Mouse (Mus musculus): ENCODE data around the gene Fnbp1l. TPM values are rescaled to one million over a fixed set of nuclear protein-coding genes. Genes with fewer than 3 reads are reported as not detected.

Fnbp1l gene
- polyA plus RNA-seq, 1 experiment from 2014 or later = 147 TPM

DNA sequence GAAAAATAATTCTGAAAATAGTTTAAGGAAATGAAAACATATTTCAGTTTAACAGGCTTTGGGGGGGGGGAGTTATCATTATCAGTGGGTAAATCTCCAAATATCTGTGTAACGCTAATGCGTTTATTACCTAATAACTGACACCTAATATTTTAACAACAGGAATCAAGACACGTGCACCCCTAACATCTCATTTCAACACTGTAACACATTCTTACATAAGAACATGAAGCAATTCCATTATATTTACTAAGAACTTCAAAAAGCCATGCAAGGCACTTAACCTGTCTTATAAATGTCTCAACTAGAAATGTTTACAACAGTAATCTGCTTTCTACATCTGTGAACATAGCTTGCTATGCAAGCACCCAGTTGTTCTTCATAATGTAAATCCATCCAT, 68.3 kb downstream of the Fnbp1l start:
- Histone ChIP-seq H3K27ac (replicated peaks) (no peak overlapping the region), H3K4me2 (no peak overlapping the region), H3K27me3 (replicated peaks) (no peaks in the 10 kb centered on the region), H3K9ac (replicated peaks) (no peak overlapping the region), H3K36me3 (peaks cover 12% of the 10 kb centered on the region), H3K9me3 (replicated peaks) (no peaks in the 10 kb centered on the region), H3K4me3 (replicated peaks) (no peak overlapping the region), H3K4me1 (no peaks in the 10 kb centered on the region)
- no peak for ATAC-seq (ENCODE audit: low FRiP score)
- 93% methylated on average over 3 of the region's 3 CpGs for WGBS

DNA sequence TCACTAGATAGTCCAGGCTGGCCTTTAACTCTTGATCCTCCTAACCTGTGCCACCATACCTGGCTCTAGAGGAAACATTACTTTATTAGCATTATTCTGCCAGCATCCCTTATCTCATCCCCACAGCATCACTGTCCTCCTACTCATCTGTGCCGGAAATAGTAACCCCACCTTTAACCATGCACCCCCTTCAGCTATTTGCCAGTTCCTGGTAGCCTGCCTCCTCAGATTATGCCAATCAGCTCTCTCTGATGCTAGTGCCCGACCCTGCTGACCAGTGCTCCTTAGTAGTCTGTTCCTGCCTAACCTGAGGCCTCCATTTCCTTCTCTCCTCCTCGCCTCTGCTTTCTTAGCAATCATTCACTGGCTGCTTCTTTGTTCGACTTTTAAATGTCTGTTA, 72.0 kb downstream of the Fnbp1l start:
- no peak for ATAC-seq (ENCODE audit: low FRiP score)
- Histone ChIP-seq H3K27ac (replicated peaks) (no peak overlapping the region), H3K27me3 (replicated peaks) (no peaks in the 10 kb centered on the region), H3K4me3 (replicated peaks) (no peak overlapping the region), H3K9ac (replicated peaks) (no peak overlapping the region), H3K36me3 (peaks cover 34% of the 10 kb centered on the region), H3K9me3 (replicated peaks) (no peaks in the 10 kb centered on the region), H3K4me1 (no peaks in the 10 kb centered on the region), H3K4me2 (no peak overlapping the region)
- 84% methylated on average over 4 of the region's 4 CpGs for WGBS

DNA sequence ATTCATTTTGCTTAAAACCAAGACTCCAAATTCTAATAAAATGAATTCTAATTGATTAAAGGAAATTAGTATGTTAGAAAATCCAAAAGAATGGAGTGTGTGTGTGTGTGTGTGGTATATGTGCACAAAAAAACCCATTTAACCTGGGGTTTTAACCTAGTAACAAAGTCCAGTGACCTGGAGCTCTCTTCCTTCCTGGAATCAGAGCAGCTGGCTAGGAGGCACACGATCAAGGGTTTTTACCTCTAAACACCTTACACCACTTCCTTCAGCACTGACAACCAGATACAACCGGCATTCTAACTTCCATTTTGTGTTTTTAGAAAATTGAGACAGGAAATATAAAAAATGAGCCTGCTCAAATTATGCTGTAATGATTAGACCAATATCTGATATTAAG, 74.2 kb downstream of the Fnbp1l start:
- Histone ChIP-seq H3K9me3 (replicated peaks) (no peaks in the 10 kb centered on the region), H3K27ac (replicated peaks) (no peak overlapping the region), H3K4me3 (replicated peaks) (no peak overlapping the region), H3K4me1 (no peaks in the 10 kb centered on the region), H3K27me3 (replicated peaks) (no peaks in the 10 kb centered on the region), H3K4me2 (no peak overlapping the region), H3K9ac (replicated peaks) (no peak overlapping the region), H3K36me3 (peaks cover 54% of the 10 kb centered on the region)
- WGBS = 87% methylated on average over 2 of the region's 2 CpGs
- ATAC-seq (ENCODE audit: low FRiP score) = no peak

DNA sequence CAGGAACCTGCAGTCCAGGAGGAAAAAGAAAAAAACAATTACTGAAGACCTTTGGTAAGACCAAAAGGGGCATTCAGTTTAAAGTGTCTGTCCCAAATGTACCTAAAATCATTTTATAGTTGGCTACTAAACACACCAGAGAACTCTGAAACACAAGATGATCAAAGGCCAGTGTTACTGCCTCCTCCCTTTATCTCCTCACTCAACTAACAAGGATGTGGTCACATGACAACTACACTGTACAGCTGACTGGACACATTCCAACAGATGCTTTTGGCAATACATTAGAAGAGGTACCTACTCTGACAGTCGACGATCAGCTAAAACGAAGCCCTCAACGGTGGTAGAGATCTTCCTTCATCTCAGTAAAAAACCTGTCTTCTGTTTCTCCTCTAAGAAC, 78.6 kb downstream of the Fnbp1l start:
- H3K4me2 ChIP-seq = no peak overlapping the region
- no peak for ATAC-seq (ENCODE audit: low FRiP score)
- 86% methylated on average over 4 of the region's 4 CpGs for WGBS
- no peak overlapping the region for H3K27ac ChIP-seq (replicated peaks)
- no peaks in the 10 kb centered on the region for H3K9me3 ChIP-seq (replicated peaks)
- no peak overlapping the region for H3K9ac ChIP-seq (replicated peaks)
- H3K36me3 ChIP-seq = peaks cover 73% of the 10 kb centered on the region
- no peaks in the 10 kb centered on the region for H3K27me3 ChIP-seq (replicated peaks)
- H3K4me1 ChIP-seq = no peaks in the 10 kb centered on the region
- no peak overlapping the region for H3K4me3 ChIP-seq (replicated peaks)

DNA sequence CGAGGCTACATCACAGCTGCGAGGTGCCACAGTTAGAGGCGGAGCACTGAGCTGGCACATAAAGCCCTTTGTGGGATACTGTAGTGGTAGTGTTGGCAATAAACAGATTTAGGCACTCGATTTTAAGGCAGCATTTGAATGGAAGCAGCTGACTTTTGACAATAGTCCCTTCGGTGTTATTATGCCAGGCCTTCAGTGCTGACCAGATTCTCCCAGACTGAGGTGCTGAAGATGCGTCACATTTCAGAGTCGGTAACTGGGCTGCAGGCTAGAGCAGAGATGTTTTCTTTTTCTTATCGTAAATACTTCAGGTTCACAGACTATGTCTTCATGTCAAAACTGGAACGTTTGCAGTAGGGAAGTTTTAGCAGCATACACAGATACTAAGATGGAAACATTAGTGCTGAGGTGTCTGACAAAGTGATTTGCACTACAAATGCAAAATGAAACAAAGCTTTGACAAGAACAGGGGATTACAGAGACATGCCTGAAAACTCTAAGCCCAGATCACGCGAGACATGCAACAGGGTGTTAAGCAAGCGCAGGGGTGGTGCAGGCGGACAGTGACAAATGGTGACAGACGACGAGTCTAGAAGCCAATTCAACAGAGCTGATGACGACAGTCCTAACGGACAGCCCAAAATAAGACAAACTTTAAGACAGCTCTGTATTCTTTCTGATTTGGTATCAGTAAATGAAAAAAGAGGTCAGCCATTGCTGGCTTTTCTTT, 79.4 kb downstream of the Fnbp1l start:
- no peaks in the 10 kb centered on the region for H3K4me1 ChIP-seq
- no peak overlapping the region for H3K27ac ChIP-seq (replicated peaks)
- no peak for ATAC-seq (ENCODE audit: low FRiP score)
- WGBS = 54% methylated on average over 17 of the region's 17 CpGs
- no peak overlapping the region for H3K4me3 ChIP-seq (replicated peaks)
- peaks cover 73% of the 10 kb centered on the region for H3K36me3 ChIP-seq
- no peaks in the 10 kb centered on the region for H3K27me3 ChIP-seq (replicated peaks)
- H3K9ac ChIP-seq (replicated peaks) = no peak overlapping the region
- H3K9me3 ChIP-seq (replicated peaks) = no peaks in the 10 kb centered on the region
- H3K4me2 ChIP-seq = no peak overlapping the region

DNA sequence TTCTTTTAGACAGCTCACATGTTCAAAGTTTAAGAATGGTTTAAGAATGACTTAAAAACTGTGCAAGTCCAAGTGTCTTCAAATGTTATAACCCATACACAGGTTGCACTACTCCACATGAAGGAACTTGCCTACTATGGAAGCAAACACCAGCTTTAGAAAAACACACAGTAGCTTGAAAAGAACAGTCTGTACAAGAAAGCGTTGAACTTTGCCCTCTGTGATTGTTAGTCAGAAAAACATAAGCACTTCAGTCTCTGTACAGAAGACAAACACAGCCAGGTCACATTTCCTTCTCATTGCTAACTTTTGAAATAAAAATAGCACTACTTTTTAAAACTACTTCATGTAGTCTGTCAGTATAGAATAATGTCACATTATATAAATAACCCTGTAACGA, 80.7 kb downstream of the Fnbp1l start:
- Histone ChIP-seq H3K36me3 (peaks cover 62% of the 10 kb centered on the region), H3K4me2 (no peak overlapping the region)
- 90% methylated on average over 2 of the region's 2 CpGs for WGBS

DNA sequence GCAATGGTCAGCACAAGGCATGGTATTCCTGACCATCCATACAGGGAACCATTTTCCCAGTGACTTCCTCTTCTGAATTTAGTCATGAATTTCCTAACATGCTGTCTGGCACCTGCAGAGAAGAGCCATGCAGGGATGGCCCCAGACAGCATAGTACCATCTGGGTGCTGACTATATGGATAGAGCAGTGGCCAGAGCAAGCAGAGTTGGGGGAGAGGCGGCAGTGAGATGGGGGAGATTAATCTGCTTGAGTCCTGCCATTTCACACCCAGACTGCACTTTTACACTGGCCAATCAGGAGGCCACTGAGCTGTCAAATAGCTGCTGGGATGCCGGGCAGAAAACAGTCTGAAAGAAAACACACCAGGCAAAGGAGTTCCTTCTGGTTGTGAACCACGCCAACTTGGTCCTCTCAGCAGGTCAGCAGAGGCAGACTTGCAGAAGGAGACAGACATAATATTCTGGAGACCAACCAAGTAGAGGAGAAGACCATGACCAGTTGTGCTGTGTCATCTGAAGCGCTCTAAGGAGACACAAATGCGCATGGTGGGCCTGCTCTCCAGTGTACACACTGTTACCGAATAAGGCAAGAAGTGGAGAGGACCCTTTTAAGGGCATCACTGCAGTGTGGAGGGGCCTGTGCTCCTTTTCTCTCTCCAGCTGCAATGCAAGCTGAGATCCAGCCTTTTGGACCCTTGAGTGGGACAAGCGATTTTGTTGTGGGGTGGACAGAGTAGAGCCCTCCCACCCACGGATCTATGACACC, 83.4 kb downstream of the Fnbp1l start:
- 91% methylated on average over 8 of the region's 8 CpGs for WGBS
- Histone ChIP-seq H3K27me3 (replicated peaks) (no peaks in the 10 kb centered on the region), H3K4me2 (no peak overlapping the region), H3K36me3 (peaks cover 38% of the 10 kb centered on the region), H3K9me3 (replicated peaks) (no peaks in the 10 kb centered on the region), H3K4me3 (replicated peaks) (no peak overlapping the region), H3K4me1 (no peaks in the 10 kb centered on the region), H3K27ac (replicated peaks) (no peak overlapping the region), H3K9ac (replicated peaks) (no peak overlapping the region)
- peak; percentile 33; the same call in 1 of the 2 replicates for ATAC-seq (ENCODE audit: low FRiP score)

More for the DNA sequence above, 80.7 kb downstream of the Fnbp1l start:
- ATAC-seq (ENCODE audit: low FRiP score) = no peak
- no peak overlapping the region for H3K9ac ChIP-seq (replicated peaks)
- H3K4me1 ChIP-seq = no peaks in the 10 kb centered on the region
- H3K27ac ChIP-seq (replicated peaks) = no peak overlapping the region
- no peak overlapping the region for H3K4me3 ChIP-seq (replicated peaks)
- no peaks in the 10 kb centered on the region for H3K27me3 ChIP-seq (replicated peaks)
- no peaks in the 10 kb centered on the region for H3K9me3 ChIP-seq (replicated peaks)

DNA sequence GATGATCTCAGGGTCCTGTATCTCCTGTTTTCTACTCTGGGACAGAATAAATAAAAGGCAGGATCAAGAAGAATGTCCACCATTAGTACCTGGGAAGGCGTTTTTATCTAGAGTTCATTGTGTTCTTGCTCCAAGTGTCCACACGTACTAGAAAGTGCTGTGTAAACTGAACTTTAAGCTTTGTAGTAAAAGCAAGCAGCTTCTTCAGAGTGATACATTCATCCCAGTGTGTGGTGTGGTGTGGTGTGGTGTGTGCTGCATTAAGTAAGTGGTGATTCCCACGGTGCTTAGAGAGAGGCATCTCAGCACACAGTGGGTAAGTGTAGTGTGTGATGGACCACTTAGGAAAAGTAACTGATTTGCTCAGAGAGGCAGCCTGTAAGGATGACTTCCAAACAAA, 91.0 kb downstream of the Fnbp1l start:
- no peaks in the 10 kb centered on the region for H3K4me1 ChIP-seq
- no peaks in the 10 kb centered on the region for H3K27me3 ChIP-seq (replicated peaks)
- H3K4me2 ChIP-seq = no peak overlapping the region
- no peaks in the 10 kb centered on the region for H3K36me3 ChIP-seq
- no peak overlapping the region for H3K27ac ChIP-seq (replicated peaks)
- no peaks in the 10 kb centered on the region for H3K9me3 ChIP-seq (replicated peaks)
- no peak overlapping the region for H3K4me3 ChIP-seq (replicated peaks)
- WGBS = 90% methylated on average over 3 of the region's 3 CpGs
- no peak overlapping the region for H3K9ac ChIP-seq (replicated peaks)
- no peak for ATAC-seq (ENCODE audit: low FRiP score)

DNA sequence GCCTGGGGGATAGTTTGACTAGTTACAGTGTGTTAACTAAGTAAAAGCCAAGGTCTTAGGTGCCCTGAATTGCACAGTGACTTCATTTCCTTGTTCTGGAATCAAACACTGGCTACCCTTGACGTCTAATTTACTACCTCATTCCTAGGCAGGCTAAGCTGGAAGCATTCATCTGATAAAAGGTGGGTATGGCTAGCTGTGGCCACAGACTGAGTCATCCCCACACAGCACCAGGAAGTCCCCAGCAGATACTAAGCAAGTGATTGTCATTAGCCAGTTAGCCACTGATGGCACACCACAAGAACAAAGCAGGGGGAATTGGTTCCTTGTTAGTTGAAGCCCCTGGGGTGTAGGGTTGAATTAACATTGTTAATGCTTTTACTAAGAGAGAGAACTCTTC, 98.2 kb downstream of the Fnbp1l start:
- Histone ChIP-seq H3K9me3 (replicated peaks) (no peaks in the 10 kb centered on the region), H3K36me3 (no peaks in the 10 kb centered on the region), H3K27me3 (replicated peaks) (no peaks in the 10 kb centered on the region), H3K4me1 (peaks cover 32% of the 10 kb centered on the region), H3K4me3 (replicated peaks) (no peak overlapping the region), H3K9ac (replicated peaks) (no peak overlapping the region), H3K4me2 (no peak overlapping the region), H3K27ac (replicated peaks) (no peak overlapping the region)
- ATAC-seq (ENCODE audit: low FRiP score) = no peak
- 48% methylated on average over 1 of the region's 1 CpGs for WGBS

DNA sequence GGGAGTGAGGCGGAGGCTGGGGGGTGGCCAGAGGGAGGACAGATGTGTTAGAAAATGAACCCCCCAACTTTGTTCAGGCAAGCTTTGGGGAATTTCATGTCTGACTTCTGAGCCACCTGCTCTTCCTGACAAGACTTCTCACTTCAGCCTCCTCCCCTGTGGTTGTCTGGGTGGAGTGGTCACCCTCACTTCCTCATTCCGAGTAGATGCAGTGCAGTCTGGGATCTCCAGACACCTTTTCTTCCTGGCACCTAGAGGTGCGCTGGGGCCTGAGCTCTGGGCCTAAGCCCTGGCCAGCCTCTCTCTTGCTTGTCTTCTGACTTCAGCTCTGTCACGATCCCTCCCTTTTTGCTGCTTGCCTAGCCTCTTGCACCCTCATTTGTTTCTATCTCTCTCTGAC, 98.6 kb downstream of the Fnbp1l start:
- Histone ChIP-seq H3K27ac (replicated peaks) (no peak overlapping the region), H3K27me3 (replicated peaks) (no peaks in the 10 kb centered on the region), H3K36me3 (no peaks in the 10 kb centered on the region), H3K4me2 (no peak overlapping the region), H3K4me3 (replicated peaks) (no peak overlapping the region), H3K9me3 (replicated peaks) (no peaks in the 10 kb centered on the region), H3K9ac (replicated peaks) (no peak overlapping the region), H3K4me1 (peaks cover 33% of the 10 kb centered on the region)
- ATAC-seq (ENCODE audit: low FRiP score) = no peak
- WGBS = 89% methylated on average over 4 of the region's 4 CpGs

DNA sequence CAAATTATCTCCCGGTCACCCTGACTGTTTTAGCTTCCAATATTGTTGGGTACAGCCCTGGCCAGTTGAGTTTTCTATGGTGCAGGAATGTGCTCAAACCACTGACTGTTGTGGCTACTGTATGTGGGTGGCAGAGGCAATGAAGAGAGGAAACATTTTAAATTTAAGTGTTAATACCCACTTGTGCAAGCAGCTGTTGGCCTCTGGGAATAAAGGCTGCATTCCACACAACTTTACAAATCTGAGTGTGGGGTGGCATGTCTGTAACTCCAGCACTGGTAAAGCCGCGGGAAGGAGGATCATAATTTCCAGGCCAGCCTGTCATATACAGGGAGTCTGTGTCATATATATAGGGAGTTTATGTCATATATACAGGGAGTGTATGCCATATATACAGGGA, 99.2 kb downstream of the Fnbp1l start:
- no peaks in the 10 kb centered on the region for H3K27me3 ChIP-seq (replicated peaks)
- WGBS = 89% methylated on average over 3 of the region's 3 CpGs
- H3K4me3 ChIP-seq (replicated peaks) = no peak overlapping the region
- ATAC-seq (ENCODE audit: low FRiP score) = no peak
- H3K9ac ChIP-seq (replicated peaks) = no peak overlapping the region
- H3K4me2 ChIP-seq = no peak overlapping the region
- H3K4me1 ChIP-seq = peaks cover 35% of the 10 kb centered on the region
- no peaks in the 10 kb centered on the region for H3K9me3 ChIP-seq (replicated peaks)
- no peak overlapping the region for H3K27ac ChIP-seq (replicated peaks)
- no peaks in the 10 kb centered on the region for H3K36me3 ChIP-seq

DNA sequence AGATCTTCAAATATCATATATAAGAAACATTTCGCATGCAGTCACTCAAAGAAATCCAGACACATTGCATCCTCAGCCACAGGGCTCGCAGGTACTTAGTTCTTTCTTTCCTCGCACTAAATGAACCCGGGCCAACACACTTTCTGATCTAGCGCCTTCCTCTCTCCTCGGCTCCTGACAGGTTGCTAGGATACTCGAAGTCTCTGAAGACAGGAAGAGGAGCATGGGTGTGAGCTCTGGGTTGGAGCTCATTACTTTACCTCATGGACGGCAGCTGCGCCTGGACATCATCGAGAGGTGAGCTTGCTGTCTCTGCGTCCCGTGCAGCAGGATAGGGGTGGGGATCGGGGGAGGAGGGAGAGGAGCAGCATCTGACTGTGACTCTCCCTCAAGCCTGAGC, 100.4 kb downstream of the Fnbp1l start:
- 25% methylated on average over 13 of the region's 13 CpGs for WGBS

More for the DNA sequence above, 100.4 kb downstream of the Fnbp1l start:
- Histone ChIP-seq H3K4me3 (replicated peaks) (no peak overlapping the region), H3K9me3 (replicated peaks) (no peaks in the 10 kb centered on the region), H3K27ac (replicated peaks) (peak overlapping the region; percentile 63), H3K36me3 (no peaks in the 10 kb centered on the region), H3K9ac (replicated peaks) (no peak overlapping the region), H3K4me1 (peaks cover 35% of the 10 kb centered on the region), H3K4me2 (peak overlapping the region; percentile 31), H3K27me3 (replicated peaks) (no peaks in the 10 kb centered on the region)
- ATAC-seq (ENCODE audit: low FRiP score) = peak; percentile 45

All from neural tube, embryonic 15.5 days (tissue).